17 mouse cellular contexts compared by ENCODE assay signal in the genomic region with DNA sequence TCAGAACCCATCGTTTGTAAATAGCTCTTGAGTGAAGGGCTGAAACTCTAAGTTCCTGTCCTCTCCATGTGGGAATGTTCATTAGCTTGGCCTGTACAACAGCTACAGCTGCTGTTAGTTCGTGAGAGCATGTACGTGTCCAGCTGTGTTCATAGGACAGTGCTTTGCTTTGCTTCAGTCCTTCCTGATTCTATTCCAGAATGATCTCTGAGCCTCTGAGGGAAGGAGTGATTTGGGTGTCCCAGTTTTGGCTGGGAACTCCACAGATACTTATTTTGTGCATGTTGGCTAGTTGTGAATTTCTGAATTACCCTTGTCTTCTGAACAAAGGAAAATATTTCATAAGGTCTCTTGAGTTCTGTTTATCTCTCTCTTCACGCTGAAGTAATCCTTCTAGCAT.
"Had no signal": no experiment of that assay in that cellular context is flagged by ENCODE, and none has a peak within 500 bp of the region (broad histone marks: within the 10 kb centered on the region; RNA-seq: fewer than 3 reads in every experiment).

No protein-coding gene starts in this region.

- ATAC-seq: lung, postnatal 0 days; midbrain, embryonic 13.5 days; midbrain, embryonic 16.5 days had no signal

- H3K27me3 ChIP-seq: liver, embryonic 13.5 days; megakaryocyte, embryonic 14.5 days; midbrain, embryonic 13.5 days; neural tube, embryonic 13.5 days had no signal

- H3K9me3 ChIP-seq: liver, embryonic 13.5 days; midbrain, embryonic 10.5 days; midbrain, embryonic 13.5 days; neural tube, embryonic 13.5 days had no signal

- H3K27ac ChIP-seq: left cerebral cortex, adult 2 months; liver, embryonic 13.5 days; midbrain, embryonic 10.5 days; midbrain, embryonic 13.5 days; neural tube, embryonic 13.5 days had no signal

- H3K4me3 ChIP-seq: left cerebral cortex, adult 2 months; liver, embryonic 13.5 days; megakaryocyte, embryonic 14.5 days; midbrain, embryonic 10.5 days; midbrain, embryonic 13.5 days; myocyte; neural tube, embryonic 13.5 days had no signal

- DNase-seq: kidney, postnatal 14 days; layer of hippocampus, postnatal 36 days; liver, embryonic 13.5 days; lung, adult 2 months; lung, postnatal 36 days; retina, postnatal 1 day; right cerebral cortex, postnatal 25 days; thymus, adult 18-20 months; thymus, postnatal 36 days had no signal

- H3K4me1 ChIP-seq: liver, embryonic 13.5 days; megakaryocyte, embryonic 14.5 days; midbrain, embryonic 10.5 days; midbrain, embryonic 13.5 days; neural tube, embryonic 13.5 days had no signal

- H3K9ac ChIP-seq: liver, embryonic 13.5 days; midbrain, embryonic 13.5 days; neural tube, embryonic 13.5 days had no signal

- H3K4me2 ChIP-seq: liver, embryonic 13.5 days; midbrain, embryonic 13.5 days; neural tube, embryonic 13.5 days had no signal

- H3K36me3 ChIP-seq: liver, embryonic 13.5 days; midbrain, embryonic 10.5 days; midbrain, embryonic 13.5 days; neural tube, embryonic 13.5 days had no signal
